Mouse (Mus musculus) limb, embryonic 12.5 days (tissue): ENCODE measurements around the gene Mex3d. TPM values are rescaled to one million over a fixed set of nuclear protein-coding genes. Genes with fewer than 3 reads are reported as not detected.

Source experiments
- ATAC-seq: fragments of 200-750 bp; cut with Nextera tagmentation; 2 replicates; pipeline ENCODE4 v1.8.0; 2017; ENCODE audit warnings: low read depth, moderate TSS enrichment; ENCODE audit not compliant: insufficient number of reproducible peaks, insufficient read depth, low FRiP score, low TSS enrichment
- H3K27ac ChIP-seq: fragments of 300-500 bp; sonication (generic); 2 replicates; pipeline ENCODE4 v1.5.1; 2016; ENCODE audit warnings: mild to moderate bottlenecking, moderate library complexity
- H3K27me3 ChIP-seq: fragments of 300-500 bp; sonication (generic); 2 replicates; pipeline ENCODE4 v1.6.1; 2016; ENCODE audit warnings: mild to moderate bottlenecking, moderate library complexity
- H3K36me3 ChIP-seq: fragments of 300-500 bp; sonication (generic); 2 replicates; pipeline ENCODE4 v1.6.1; 2016; ENCODE audit warnings: mild to moderate bottlenecking, moderate library complexity
- H3K4me1 ChIP-seq: fragments of 300-500 bp; sonication (generic); replicated peaks from 2 replicates; pipeline ENCODE4 v1.6.1; 2016
- H3K4me2 ChIP-seq: fragments of 300-500 bp; sonication (generic); 2 replicates; pipeline ENCODE4 v1.6.1; 2016; ENCODE audit warnings: mild to moderate bottlenecking, moderate library complexity
- H3K4me3 ChIP-seq: fragments of 300-500 bp; sonication (generic); replicated peaks from 2 replicates; pipeline ENCODE4 v1.5.1; 2016; ENCODE audit warnings: mild to moderate bottlenecking
- H3K9ac ChIP-seq: fragments of 300-500 bp; sonication (generic); replicated peaks from 2 replicates; pipeline ENCODE4 v1.6.1; 2016; ENCODE audit warnings: mild to moderate bottlenecking, moderate library complexity
- H3K9me3 ChIP-seq: fragments of 300-500 bp; sonication (generic); 2 replicates; pipeline ENCODE4 v1.6.1; 2016; ENCODE audit warnings: mild to moderate bottlenecking, moderate library complexity
- WGBS: fragments of 180-500 bp; shearing (Covaris S2); methylation state at CpG from one replicate; pipeline ENCODE4 v1.1.7; 2016; 5-methylcytosine and 5-hydroxymethylcytosine counted together
- microRNA-seq: library from miRNA; unstranded; fragments of <30 nt; microRNA quantifications from one replicate; pipeline ENCODE4, GENCODE M21; 2017
- polyA plus RNA-seq: library from polyadenylated mRNA; unstranded; fragments of >200 nt; fragmentation: Nextera tagmentation; extraction: Ambion mirVana; gene quantifications from 2 replicates; pipeline ENCODE4 v1.2.1, GENCODE M21; 2016

Mex3d gene
- polyA plus RNA-seq, 1 experiment from 2014 or later, result 15.2 TPM

- WGBS, result 3% methylated on average over 47 of the region's 47 CpGs
- peaks cover 37% of the 10 kb centered on the region for H3K4me1 ChIP-seq
- H3K4me2 ChIP-seq, result peak overlapping the region; percentile 58
- H3K36me3 ChIP-seq, result no peaks in the 10 kb centered on the region
- no peak overlapping the region for H3K9ac ChIP-seq
- no peak for ATAC-seq
- H3K27ac ChIP-seq, result no peak overlapping the region
- peak overlapping the region; percentile 36 for H3K4me3 ChIP-seq
- peaks cover 82% of the 10 kb centered on the region for H3K27me3 ChIP-seq
- no peaks in the 10 kb centered on the region for H3K9me3 ChIP-seq
Measured at GRCm38 (mm10) chr10:80341491-80342304, 45.8 kb downstream of the Mex3d start.

GRCm38 (mm10) chr10:80341026-80341425 is 46.4 kb downstream of the Mex3d start:
- Histone ChIP-seq H3K36me3 (no peaks in the 10 kb centered on the region), H3K27me3 (peaks cover 75% of the 10 kb centered on the region), H3K4me1 (peaks cover 37% of the 10 kb centered on the region), H3K27ac (no peak overlapping the region), H3K9me3 (no peaks in the 10 kb centered on the region), H3K4me3 (no peak overlapping the region), H3K9ac (no peak overlapping the region), H3K4me2 (no peak overlapping the region)
- ATAC-seq, result no peak
- WGBS, result 15% methylated on average over 21 of the region's 21 CpGs

GRCm38 (mm10) chr10:80339941-80340750 is 47.3 kb downstream of the Mex3d start:
- Histone ChIP-seq H3K36me3 (no peaks in the 10 kb centered on the region), H3K27me3 (peaks cover 72% of the 10 kb centered on the region), H3K4me3 (0 out of 2 replicates have a peak overlapping the region, but pooled peaks have one; percentile 6), H3K27ac (no peak overlapping the region), H3K9ac (no peak overlapping the region), H3K9me3 (no peaks in the 10 kb centered on the region), H3K4me2 (peak overlapping the region; percentile 47), H3K4me1 (peaks cover 34% of the 10 kb centered on the region)
- no peak for ATAC-seq
- WGBS, result 20% methylated on average over 19 of the region's 19 CpGs

GRCm38 (mm10) chr10:80336263-80336662 is 51.2 kb downstream of the Mex3d start:
- no peak overlapping the region for H3K4me2 ChIP-seq
- no peak overlapping the region for H3K4me3 ChIP-seq
- peaks cover 6% of the 10 kb centered on the region; the same call in 1 of the 2 replicates for H3K4me1 ChIP-seq
- no peaks in the 10 kb centered on the region for H3K9me3 ChIP-seq
- H3K27ac ChIP-seq, result no peak overlapping the region
- ATAC-seq, result no peak
- peaks cover 59% of the 10 kb centered on the region for H3K27me3 ChIP-seq
- H3K36me3 ChIP-seq, result no peaks in the 10 kb centered on the region
- WGBS, result 83% methylated on average over 12 of the region's 12 CpGs
- no peak overlapping the region for H3K9ac ChIP-seq

- Histone ChIP-seq H3K4me3 (no peak overlapping the region), H3K9me3 (no peaks in the 10 kb centered on the region), H3K27me3 (peaks cover 55% of the 10 kb centered on the region), H3K27ac (no peak overlapping the region), H3K4me1 (peaks cover 22% of the 10 kb centered on the region), H3K4me2 (no peak overlapping the region), H3K9ac (no peak overlapping the region), H3K36me3 (no peaks in the 10 kb centered on the region)
- no peak for ATAC-seq
- WGBS, result 72% methylated on average over 5 of the region's 5 CpGs
Measured at GRCm38 (mm10) chr10:80332525-80332989, 54.9 kb downstream of the Mex3d start.

- H3K4me2 ChIP-seq, result no peak overlapping the region
- 53% methylated on average over 10 of the region's 10 CpGs for WGBS
- no peak overlapping the region for H3K27ac ChIP-seq
- H3K4me3 ChIP-seq, result no peak overlapping the region
- no peak overlapping the region for H3K9ac ChIP-seq
- H3K36me3 ChIP-seq, result no peaks in the 10 kb centered on the region
- no peaks in the 10 kb centered on the region for H3K9me3 ChIP-seq
- H3K4me1 ChIP-seq, result peaks cover 22% of the 10 kb centered on the region
- ATAC-seq, result no peak
- H3K27me3 ChIP-seq, result peaks cover 55% of the 10 kb centered on the region
Measured at GRCm38 (mm10) chr10:80331636-80332524, 55.6 kb downstream of the Mex3d start.

GRCm38 (mm10) chr10:80330888-80331287 is 56.6 kb downstream of the Mex3d start:
- Histone ChIP-seq H3K4me2 (peak overlapping the region; percentile 85), H3K4me1 (peaks cover 22% of the 10 kb centered on the region), H3K9ac (no peak overlapping the region), H3K36me3 (no peaks in the 10 kb centered on the region), H3K9me3 (no peaks in the 10 kb centered on the region), H3K4me3 (no peak overlapping the region), H3K27me3 (peaks cover 55% of the 10 kb centered on the region), H3K27ac (no peak overlapping the region)
- ATAC-seq, result no peak
- 80% methylated on average over 2 of the region's 2 CpGs for whole genome bisulfite sequencing

Small RNA genes within 50 kb of the gene (microRNA-seq; reads per million reads assigned to microRNA genes)
- gene Gm22721, result not detected

Other genes with a start within 250 kb of the Mex3d start
- 460 and 465 TPM in 2 replicates for gene Atp5d, start 249.0 kb downstream of the Mex3d start, polyA plus RNA-seq
- gene Cbarp, start 246.8 kb downstream of the Mex3d start, polyA plus RNA-seq, result 4.9 and 5.6 TPM in 2 replicates
- 30.6 and 38.0 TPM in 2 replicates for gene Midn, start 239.4 kb downstream of the Mex3d start, polyA plus RNA-seq
- 166 and 175 TPM in 2 replicates for gene Cirbp, start 221.7 kb downstream of the Mex3d start, polyA plus RNA-seq
- 9.1 and 9.5 TPM in 2 replicates for gene 1600002K03Rik, start 214.7 kb downstream of the Mex3d start, polyA plus RNA-seq
- gene Efna2, start 208.2 kb downstream of the Mex3d start, polyA plus RNA-seq, result 60.3 and 62.2 TPM in 2 replicates
- gene Mum1, start 161.2 kb downstream of the Mex3d start, polyA plus RNA-seq, result 103 and 112 TPM in 2 replicates
- 258 and 278 TPM in 2 replicates for gene Ndufs7, start 138.5 kb downstream of the Mex3d start, polyA plus RNA-seq
- gene Gamt, start 126.6 kb downstream of the Mex3d start, polyA plus RNA-seq, result 30.7 and 31.9 TPM in 2 replicates
- 69.1 and 71.0 TPM in 2 replicates for gene Dazap1, start 126.2 kb downstream of the Mex3d start, polyA plus RNA-seq
- gene Rps15, start 95.2 kb downstream of the Mex3d start, polyA plus RNA-seq, result 926 and 930 TPM in 2 replicates
- 4.7 and 5.3 TPM in 2 replicates for gene Apc2, start 91.7 kb downstream of the Mex3d start, polyA plus RNA-seq
- 48.1 and 50.5 TPM in 2 replicates for gene 2310011J03Rik, start 67.1 kb downstream of the Mex3d start, polyA plus RNA-seq
- gene Pcsk4, start 58.2 kb downstream of the Mex3d start, polyA plus RNA-seq, result 6.3 and 6.6 TPM in 2 replicates
- gene Reep6, start 57.7 kb downstream of the Mex3d start, polyA plus RNA-seq, result 4.1 and 4.6 TPM in 2 replicates
- gene Adamtsl5, start 39.2 kb downstream of the Mex3d start, polyA plus RNA-seq, result 0.70 and 0.88 TPM in 2 replicates
- 1.2 and 1.3 TPM in 2 replicates for gene Plk5, start 31.2 kb downstream of the Mex3d start, polyA plus RNA-seq
- gene Mbd3, start 11.9 kb upstream of the Mex3d start, polyA plus RNA-seq, result 361 and 364 TPM in 2 replicates
- 416 and 437 TPM in 2 replicates for gene Uqcr11, start 19.2 kb upstream of the Mex3d start, polyA plus RNA-seq
- 247 and 274 TPM in 2 replicates for gene Tcf3, start 46.0 kb upstream of the Mex3d start, polyA plus RNA-seq
- gene Onecut3, start 107.2 kb upstream of the Mex3d start, polyA plus RNA-seq, result not detected in 2 replicates
- gene Atp8b3, start 151.5 kb upstream of the Mex3d start, polyA plus RNA-seq, result 0.29 and 0.50 TPM in 2 replicates
- gene Rexo1, start 173.9 kb upstream of the Mex3d start, polyA plus RNA-seq, result 33.4 and 34.1 TPM in 2 replicates
- 12.1 and 12.4 TPM in 2 replicates for gene Klf16, start 189.7 kb upstream of the Mex3d start, polyA plus RNA-seq
- 108 and 110 TPM in 2 replicates for gene Abhd17a, start 202.7 kb upstream of the Mex3d start, polyA plus RNA-seq
- gene Scamp4, start 215.2 kb upstream of the Mex3d start, polyA plus RNA-seq, result 62.1 and 66.0 TPM in 2 replicates
- 6.1 and 9.9 TPM in 2 replicates for gene Adat3, start 215.2 kb upstream of the Mex3d start, polyA plus RNA-seq
- gene Gm49322, start 218.4 kb upstream of the Mex3d start, polyA plus RNA-seq, result 4.9 and 6.1 TPM in 2 replicates
- 239 and 260 TPM in 2 replicates for gene Csnk1g2, start 235.2 kb upstream of the Mex3d start, polyA plus RNA-seq